Mouse (Mus musculus) cerebellum, postnatal 25 days (tissue): ENCODE measurements at regions not wholly inside any gene's neighbourhood (a gene's known extent, or its start where the extent isn't known, plus 50 kb on each side); places are given as distances from the start of the nearest gene placed in this dataset.

Experiments used
- DNase-seq, 2 experiments: peaks; one replicate each; pipeline ENCODE4 v3.0.0; 2021; ENCODE audit warnings: mixed read lengths in 2 of 2

DNA sequence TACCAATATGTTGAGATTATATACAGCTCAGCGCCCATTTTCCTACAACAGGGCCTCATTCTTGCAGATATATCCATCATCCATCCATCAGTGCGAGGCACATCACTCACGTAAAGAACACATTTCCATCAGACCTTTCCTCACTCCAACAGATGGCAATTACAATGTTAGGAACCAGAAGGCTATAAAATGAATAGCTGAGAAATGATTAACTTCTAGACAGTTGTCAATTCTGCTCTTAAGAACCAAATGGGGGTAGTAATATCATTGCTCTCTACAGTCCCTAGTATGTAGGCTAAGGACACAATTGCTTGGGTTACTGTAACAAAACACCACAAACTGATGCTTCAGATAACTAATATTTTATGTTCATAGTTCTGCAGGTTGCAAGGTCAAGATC is 176.1 kb upstream of the Sash1 start:
- no peak for DNase-seq

DNA sequence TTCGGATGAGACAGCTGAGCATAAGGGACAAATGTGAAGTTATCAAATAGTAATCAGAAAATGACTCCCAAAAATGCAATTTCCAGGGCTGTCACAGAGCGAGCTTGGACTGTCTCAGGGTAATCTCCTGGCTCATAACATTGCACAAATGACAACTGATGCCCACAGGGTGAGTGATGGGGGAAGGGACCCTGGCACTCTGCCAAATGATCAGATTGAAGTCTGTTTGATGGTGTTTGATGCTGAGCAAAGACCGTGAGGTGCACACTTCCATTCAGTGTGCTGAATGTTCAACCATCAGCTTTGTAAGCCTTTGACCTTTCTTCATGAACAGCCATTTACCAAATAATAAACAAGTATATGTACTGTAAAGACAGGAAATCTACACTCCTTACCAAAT is 169.4 kb upstream of the Sash1 start:
- peak in 1 of 2 experiments; percentile 20 for DNase-seq

DNA sequence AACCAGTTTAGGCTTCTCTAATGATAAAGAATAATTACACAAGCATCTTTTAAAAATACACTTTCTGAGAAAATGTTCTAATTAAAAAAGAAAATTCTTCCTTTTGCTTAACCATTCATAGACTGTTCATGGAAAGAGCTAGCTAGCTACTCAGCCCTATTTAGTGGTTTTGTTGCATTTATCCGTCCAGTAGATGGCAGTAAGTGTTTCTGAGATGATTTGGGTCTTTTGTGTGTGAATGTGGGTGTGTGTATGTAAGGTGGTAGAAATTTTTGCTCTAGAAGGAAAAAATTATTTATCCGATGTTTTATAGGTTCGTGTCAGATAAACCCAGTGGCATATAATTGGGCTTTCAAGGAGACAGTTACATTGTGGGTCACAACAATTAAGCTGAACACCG is 167.5 kb upstream of the Sash1 start:
- DNase-seq: peak in 1 of 2 experiments; percentile 15

DNA sequence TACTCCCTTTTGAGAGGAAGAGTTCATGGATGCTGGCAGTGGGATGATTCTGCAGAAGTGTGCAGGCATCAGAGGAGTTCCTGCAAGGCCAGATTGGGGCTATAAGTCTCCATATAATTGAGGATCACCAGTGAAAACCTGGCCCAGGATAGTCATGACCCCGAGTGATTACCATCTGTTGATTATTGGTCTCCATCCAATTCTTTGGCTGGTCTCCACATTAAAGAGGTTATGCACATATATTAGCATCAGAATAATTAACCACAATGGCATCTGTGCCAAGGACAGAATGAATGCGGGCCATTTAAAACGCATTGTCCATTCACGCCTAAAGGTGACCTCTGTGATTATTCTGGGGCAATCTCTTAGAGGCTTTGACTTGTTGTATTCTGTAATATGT is 161.5 kb upstream of the Sash1 start:
- DNase-seq: no peak

DNA sequence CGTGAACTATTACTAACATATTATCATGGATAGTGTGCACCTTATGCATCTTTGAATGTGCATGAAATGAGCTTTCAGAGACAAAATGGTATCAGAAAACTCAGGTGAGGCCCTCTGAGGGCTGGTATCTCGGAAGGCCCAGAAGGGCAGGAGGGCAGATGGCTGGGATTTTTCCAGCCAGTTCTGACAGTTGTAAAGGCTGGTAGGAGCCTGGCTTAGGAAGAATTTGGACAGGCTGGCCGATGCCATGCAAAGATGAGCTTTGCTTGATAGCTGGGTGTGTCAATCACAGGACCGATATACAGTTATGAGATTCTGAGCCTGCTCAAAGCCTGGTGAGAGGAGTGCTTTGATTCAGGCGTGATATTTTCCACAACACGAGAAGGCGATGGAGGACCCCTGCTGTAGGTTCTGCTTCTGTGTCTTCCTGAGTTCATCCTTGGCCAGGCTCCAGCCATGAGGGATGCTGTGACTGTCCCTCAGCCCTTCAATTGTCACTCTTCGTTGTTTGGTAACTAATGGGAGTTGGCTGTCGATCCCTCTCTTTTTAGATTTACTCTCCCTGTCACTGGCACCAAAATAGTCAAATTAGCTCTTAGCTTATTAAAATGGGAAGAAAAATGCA is 159.0 kb upstream of the Sash1 start:
- DNase-seq: peak; percentile 52 to 67

DNA sequence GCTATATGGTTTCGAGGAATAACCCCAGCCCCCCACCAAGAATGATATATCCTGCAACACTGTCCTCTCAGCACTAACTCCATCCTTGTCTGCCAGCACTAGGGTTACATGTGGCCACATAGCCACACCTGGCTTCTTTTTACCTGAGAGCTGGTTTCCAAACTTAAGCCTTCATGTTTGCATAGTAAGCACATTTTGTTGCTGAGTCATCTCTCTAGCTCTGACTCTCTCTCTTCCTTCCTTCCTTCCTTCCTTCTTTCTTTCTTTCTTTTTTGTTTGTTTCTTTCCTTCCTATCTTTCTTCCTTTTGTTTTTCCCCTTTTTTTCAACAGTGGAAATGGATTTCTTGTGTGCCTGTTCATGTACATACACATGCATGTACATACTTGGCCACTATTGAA is 157.6 kb upstream of the Sash1 start:
- DNase-seq: no peak

DNA sequence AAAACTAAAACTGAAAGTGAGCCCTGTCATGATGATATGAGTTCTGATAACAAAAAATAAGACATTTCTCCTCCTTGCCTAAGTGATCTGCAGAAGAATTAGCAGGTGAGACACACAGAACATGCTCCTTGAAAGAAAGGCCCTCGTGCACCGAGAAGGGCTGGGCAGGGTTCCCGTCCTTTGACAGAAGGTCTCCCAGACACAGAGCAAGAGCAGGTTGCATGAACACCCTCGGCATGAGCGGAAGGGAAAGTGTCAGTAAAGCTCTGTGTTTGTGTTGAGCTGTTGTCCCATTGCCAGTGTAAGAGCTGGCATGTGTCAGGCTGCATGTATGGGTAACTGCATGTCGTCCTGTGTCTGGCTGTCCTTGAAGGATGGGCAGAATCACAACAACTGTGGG is 144.6 kb upstream of the Sash1 start:
- peak in 1 of 2 experiments; percentile 6 for DNase-seq

DNA sequence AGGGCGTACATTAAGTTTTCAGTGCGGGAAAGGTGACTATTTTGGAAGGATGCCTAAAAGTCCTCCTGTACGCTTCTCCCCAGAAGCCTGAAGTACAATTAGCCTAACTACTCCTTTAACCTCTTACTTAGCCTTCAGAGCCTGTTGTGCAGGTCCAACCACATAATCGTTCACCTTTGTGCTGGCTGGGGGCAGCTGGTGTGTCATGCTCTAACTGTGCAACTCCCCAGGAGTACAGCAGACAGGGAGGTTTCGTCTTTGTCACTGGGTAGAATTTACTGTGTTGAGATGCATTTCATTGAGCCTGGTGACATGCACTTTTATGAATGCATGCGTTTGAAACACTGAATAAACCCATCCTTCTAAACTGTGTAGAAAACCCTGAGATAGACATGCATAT is 143.6 kb upstream of the Sash1 start:
- DNase-seq: no peak

DNA sequence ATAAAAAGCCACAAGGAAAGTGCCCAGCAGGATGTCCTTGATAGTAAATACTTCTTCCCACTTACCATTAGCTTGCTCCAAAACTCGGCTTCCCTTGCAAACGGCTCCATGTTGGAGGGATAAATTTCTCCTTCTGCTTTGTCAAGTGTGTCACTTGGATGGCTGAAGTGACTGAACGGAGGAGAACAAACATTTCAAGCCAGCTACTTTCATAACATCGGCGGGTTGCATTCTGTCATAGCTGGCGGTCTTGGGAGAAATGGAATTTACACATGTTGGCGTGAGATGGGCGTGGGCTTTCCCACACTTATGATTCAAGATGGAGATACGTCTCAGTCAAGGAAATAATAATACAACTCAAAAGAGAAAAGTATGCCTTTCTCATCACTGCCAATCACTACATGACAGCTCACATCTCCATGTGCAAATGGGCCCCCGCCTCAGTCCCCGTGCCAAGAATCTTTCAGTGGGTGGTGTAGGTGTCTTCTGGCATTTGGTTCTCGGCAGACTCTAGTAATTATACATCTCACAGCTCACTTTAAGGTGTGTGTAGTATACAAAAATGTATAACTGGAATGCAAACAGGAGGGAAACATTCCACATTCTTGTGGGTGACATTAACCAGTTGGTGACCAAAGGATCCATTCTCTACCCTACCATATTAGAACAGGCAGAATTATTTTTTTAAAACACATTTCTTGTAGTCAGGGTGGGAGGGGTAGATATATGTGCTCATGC is 141.4 kb upstream of the Sash1 start:
- no peak for DNase-seq

DNA sequence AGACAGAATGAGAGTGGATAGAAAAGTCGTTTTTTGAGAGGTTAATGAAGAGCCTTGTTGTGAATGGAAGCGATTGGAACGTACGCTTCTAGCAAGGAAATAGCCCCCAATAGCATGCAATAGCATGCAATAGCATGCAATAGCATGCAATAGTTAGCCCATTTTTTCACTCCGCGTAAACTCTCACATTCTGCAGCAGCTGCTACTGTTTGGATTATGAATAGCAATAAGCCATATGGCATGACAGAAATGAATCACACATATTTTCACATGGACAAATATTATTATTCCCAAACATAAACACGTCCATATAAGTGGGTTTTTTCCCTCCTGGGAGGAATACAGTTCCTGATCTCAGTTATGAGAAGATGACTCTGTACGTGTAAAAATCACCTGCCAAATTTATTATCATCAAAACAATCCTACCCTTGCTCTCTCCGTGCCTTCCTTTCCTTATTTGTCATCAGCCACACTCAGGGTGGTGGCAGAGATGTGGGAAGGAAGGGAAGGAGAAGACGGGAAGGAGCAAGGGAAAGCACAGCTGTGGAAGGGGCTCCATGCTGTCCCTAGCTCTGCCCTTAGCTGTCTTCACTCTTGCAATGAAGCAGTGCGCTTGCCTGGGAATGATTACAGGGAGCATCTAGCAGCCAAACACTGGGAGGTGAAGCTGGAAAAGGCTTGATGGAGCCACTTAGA is 129.1 kb upstream of the Sash1 start:
- no peak for DNase-seq

DNA sequence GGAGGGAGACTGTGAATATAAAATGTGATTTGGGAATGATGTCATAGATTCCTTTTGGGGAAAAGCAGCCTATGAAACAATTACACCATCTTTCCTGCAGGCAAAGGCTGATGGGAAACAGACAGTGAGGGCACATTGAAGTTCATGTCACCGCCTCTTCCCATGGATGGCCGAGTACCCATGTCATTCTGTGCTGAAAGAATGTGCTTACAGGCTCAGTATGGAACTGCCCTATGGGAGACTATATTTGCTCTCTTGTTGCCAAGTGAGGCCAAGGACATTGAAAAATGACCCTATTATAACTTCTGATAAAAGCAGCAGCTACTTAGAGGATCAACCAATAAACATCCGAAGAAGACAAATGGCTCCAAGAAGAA is 127.7 kb upstream of the Sash1 start:
- no peak for DNase-seq

DNA sequence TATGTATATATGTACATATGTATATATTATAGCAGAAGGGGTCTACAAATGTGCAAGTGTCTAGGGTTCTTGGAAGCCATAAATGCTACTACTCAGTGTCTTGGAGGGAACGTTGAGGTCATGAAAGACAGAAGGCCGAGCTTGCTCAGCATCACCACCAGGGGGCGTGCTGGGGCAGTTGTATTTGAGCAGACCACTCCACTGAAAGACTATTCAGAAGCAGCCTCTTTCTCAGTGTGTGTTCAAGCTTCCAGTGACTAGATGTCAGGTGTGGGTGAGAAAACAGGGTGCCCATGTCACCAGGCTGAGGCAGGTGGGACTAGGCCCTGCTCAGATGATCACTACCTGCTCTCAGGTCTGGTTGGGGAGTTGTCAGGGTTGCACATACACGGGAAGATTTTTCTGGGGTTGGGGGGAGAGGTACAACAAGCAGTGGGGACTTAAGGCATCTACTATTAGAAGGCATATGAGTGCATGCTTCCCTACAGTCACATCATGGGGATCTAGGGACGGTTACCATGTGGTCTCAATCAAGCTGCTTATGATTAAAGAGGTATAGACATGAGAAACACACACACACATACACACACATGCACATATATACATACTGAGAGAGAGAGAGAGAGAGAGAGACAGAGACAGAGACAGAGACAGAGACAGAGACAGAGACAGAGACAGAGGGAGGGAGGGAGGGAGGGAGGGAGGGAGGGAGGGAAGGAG is 127.1 kb upstream of the Sash1 start:
- DNase-seq: peak; percentile 72 to 86

DNA sequence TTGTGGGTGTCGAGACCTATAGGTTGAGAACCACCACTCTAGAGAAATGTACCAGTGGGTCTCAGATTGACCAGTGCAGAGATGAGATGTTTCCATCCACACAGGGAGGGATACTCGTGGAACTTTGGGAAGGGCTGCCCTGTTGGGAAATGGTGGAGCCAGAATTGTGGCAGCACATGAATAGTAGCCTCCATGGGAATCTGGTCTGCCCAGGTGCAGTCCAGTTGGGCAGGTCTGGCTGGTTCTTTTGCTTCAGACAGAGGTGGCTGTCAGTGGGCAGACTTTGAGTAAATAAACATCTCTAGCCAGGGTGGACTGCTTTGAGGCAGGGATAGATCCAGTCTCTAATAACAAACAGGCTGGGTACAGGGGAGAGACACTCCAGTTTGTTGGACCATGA is 126.0 kb upstream of the Sash1 start:
- DNase-seq: no peak

DNA sequence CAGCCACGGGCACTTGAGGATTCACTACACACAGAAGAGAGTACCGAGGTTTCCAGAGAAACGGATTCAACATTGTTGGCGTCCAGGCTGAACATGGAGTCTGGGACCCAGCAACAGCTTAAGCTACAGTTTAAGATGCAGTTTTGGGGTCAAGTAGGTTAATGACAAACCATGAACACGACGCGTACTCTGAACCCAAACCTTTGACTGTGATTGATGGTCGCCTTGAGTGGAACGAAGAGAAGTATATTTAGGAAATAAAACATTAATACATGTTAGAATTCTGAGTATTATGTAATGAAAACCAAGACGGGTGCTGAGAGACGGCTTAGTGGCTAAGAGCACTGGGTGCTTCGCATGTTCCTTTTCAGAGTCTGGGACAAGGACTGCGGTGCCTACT is 124.3 kb upstream of the Sash1 start:
- DNase-seq: no peak

DNA sequence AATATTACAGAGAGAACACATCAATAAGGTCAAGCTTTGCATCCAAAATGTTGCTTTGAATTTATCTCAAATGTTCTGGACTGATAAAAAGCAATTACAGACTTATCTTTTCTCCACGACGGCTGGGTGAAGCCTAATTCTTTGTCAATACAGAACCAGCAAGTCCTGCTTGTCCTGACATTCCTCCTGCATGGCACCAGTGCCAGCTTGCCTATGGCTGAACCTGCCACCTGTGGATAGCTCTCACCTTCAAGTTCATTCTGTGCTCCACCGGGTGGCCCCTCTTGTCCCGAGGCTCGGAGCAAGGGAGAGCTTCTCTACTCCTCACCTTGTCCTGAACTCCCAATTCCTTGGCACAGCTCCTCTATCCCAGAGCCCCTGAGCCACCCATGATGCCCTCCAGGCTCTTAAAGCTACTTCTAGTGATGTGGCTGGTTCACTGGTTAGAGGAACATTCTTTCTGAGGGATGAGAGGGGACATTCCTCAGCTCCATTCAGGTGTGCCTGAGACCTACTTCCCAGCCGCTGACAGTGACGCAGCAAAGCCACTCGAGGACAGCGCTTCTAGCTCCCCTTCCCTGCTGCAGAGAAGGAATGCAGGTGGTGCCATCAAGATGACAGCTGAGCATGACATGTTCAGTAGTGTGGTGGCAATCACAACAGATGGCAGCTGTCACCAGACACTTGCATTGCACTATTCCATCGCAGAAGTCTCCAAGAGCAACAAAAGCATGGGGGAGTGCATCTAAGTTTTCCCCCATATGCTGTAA is 119.5 kb upstream of the Sash1 start:
- no peak for DNase-seq

DNA sequence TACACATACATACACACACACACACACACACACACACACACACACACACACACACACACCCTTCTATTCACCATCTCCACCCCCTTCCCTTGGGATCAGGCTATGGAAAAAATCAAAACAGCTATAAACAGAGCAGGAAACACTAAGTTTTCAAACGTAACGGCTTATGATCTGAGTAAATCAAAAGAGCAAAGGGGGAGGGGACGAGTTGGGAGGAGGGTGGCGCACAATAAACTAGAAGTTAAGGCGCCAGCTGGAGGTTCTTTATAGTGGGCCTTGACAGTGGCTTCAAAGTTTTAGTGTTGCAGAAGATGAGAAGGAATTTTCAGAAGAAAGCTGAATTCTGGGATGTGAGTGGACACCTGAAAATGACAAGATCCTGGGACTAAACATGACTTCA is 116.4 kb upstream of the Sash1 start:
- no peak for DNase-seq

DNA sequence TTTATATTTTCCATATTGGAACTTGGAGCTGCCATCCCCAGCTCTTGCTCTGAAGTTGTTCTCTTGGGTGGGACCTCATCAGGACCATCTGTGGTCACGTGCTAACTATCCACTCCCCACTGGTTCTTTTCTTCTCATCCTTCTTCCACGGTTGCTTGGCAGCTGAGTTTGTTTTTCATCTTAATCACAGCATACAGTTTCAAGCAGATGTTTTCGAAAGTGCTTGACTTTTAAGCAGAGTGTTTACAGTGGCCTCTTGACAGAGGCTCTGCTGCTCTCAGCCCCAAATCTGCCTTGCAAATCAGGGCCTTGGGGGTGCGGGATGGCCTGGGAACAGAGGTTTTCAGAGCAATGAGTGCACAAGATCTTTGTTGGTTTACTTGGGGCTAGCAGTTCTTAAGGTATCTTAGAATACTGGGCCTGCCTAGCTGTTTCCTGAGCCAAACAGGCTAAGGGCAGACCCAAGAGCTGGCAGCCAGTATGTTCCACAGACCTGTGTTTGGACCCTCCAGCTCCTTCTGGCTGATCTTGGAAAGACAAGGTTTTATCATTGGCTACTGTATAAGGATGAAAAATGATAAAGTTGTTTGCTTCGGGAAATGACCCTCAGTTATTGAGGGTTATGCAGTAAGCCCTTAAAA is 113.0 kb upstream of the Sash1 start:
- DNase-seq: no peak

DNA sequence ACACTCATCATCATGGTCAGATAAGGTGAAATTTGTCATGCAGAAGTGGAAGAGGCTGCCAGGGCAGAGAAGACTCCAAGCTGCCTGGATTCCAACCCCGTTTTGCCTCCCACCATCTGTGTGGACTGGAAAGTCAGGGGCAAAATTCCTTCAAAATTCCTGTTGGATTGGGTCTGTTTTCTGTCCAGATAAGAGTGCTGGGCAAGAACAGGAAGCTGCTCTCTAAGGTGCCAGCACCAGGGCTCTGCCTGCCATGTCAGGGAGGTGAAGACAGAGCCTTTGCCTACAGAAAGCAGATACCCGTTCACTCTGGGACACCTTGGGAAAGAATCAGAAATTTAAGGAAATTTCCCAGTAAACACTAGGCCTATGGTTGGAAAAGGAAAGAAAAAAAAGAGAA is 112.5 kb upstream of the Sash1 start:
- DNase-seq: no peak

DNA sequence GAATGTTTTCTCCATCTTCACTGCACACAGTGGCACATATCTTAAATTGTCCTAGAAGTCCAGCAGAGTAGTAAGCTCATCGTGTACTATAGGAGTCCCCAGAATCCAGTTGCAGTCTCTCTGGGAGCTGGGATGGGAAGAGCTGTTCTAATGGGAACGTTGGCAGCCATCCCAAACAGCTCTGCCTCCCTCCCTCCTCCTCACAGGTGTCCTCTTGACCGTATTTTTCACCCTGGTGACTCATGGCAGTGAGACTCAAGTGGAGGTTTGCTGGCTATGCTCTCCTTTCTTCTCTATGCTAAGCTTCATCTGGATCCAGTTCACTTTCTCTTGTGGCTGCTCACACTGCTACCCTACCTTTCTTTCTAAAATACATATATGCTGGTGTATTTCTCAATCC is 109.2 kb upstream of the Sash1 start:
- DNase-seq: peak in 1 of 2 experiments; percentile 13

DNA sequence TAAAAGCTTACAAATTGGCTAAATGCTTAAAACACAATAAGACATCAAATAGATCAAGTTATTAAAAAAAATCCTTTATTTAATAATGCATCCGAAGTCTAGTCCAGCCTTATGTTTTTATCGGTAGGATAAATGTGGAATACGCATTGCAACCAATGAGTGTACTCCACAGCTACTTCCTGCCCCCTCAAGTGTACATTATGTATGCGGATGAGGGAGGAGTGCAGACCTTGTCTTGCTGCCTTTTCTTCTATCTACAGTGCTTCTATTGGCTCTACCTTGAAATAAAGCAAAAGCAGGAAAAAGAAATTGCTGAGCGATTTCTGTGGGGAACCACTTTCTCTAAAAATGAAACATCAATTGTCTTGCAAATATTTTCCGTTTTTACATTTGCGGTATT is 100.5 kb upstream of the Sash1 start:
- no peak for DNase-seq

DNA sequence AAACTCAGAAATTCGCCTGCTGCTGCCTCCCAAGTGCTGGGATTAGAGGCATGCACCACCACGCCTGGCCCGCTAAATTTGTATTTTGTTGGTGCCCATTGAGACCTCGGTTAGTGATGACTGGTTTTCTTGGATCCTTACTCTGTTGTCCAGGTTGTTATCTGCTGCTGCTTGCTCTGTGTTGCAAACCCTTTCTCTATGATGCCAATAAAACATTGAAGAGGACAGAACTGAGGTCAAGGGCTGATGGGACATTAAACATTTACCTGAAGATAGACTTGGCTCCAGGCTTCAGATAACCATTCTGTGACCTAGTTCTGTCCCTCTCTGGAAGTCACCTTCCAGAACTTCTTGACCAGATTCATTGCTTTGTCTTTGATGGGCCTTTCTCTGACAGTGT is 97.5 kb upstream of the Sash1 start:
- DNase-seq: no peak

DNA sequence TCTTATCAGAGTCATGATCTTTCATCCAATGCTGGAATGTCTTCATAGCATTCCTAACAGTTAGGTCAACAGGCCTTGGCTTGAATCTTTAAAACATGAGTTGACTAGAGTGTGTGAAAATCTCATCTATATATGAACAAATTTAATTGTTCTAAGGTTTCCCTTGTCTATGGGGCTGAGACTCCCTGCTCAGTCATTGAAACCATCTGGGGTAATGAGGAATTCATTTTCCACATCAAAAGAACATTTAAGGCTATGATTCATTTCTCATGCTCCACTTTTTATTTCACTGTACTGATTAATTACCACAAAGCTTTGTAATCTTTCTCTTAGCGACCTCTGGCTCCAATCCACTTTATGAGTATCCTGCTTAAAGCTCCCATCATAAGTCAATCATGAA is 94.7 kb upstream of the Sash1 start:
- no peak for DNase-seq
